Mouse (Mus musculus): Measurements from ENCODE around the gene Cyp2s1. TPM values are rescaled to one million over a fixed set of nuclear protein-coding genes. Genes with fewer than 3 reads are reported as not detected.

Cyp2s1 gene
- polyA plus RNA-seq, 1 experiment from 2014 or later = 53.1 TPM

DNA sequence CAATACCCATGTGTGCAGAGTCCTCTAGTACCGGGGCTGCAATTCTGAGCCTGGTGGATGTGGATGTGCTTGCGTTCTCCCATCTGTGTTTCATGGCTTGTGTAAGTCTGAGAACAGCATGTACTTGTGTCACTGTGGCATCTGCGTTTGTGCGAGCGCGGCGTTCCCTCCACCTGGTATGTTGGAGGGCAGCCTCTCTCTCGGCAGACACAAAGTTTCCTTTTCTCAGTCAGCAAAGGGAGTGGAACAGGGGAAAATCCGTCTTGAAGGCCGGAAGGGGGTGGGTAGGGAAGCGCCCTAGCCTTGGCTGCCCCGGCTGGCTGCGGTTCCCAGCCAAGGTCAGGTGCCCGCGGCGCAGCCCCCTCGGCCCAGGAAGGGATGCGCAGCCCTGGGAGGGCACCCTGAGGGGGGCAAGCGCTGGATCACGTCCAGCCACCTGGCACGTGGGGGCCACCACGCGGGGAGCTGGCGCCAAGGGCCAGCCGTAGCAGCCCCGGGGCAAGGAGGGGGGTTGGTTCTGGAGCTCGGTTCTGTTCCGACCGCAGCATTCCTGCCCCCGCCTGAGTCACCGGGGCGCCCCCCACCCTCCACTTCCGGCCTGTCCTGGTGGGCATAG is 35.3 kb downstream of the Cyp2s1 start:
- Histone ChIP-seq H3K4me1 (ENCODE audit: control insufficient read depth, insufficient read depth, low read length) (peaks cover 20% of the 10 kb centered on the region), H3K4me3 (replicated peaks; ENCODE audit: low read length) (peak overlapping the region; percentile 35), H3K36me3 (ENCODE audit: control insufficient read depth, insufficient read depth, low read length) (peaks cover 19% of the 10 kb centered on the region), H3K27me3 (ENCODE audit: control insufficient read depth, insufficient read depth, low read length) (no peaks in the 10 kb centered on the region), H3K4me2 (ENCODE audit: low read depth, low read length) (peak overlapping the region; percentile 65), H3K9me3 (replicated peaks; ENCODE audit: control insufficient read depth, low read length) (no peaks in the 10 kb centered on the region), H3K9ac (ENCODE audit: low read length) (peak overlapping the region; percentile 68), H3K27ac (ENCODE audit: low read length) (peak overlapping the region; percentile 90)
- peak; percentile 32; the same call in 1 of the 2 replicates for ATAC-seq (ENCODE audit: insufficient read depth, low FRiP score)
- 11% methylated on average over 33 of the region's 33 CpGs for WGBS

DNA sequence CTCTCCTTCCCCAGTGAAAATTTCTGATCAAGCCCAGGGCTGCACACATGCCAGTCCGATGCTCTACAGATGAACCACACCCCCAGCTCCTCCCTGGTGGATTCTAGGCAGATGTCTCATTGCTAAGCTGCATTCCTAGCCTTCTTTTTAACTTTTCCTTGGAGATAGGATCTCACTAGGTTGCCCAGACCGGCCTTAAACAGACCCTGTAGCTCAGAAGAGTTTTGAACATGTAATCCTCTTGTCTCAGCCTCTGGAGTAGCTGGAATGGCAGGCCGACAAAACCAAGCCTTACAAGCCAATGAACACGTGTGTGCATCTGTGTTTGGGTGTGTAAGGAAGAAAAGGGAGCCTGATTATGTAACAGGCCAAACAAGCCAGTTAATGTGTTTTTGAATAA is 36.0 kb downstream of the Cyp2s1 start:
- peaks cover 20% of the 10 kb centered on the region for H3K4me1 ChIP-seq (ENCODE audit: control insufficient read depth, insufficient read depth, low read length)
- peak overlapping the region; percentile 90 for H3K27ac ChIP-seq (ENCODE audit: low read length)
- H3K27me3 ChIP-seq (ENCODE audit: control insufficient read depth, insufficient read depth, low read length) = no peaks in the 10 kb centered on the region
- H3K9me3 ChIP-seq (replicated peaks; ENCODE audit: control insufficient read depth, low read length) = no peaks in the 10 kb centered on the region
- H3K36me3 ChIP-seq (ENCODE audit: control insufficient read depth, insufficient read depth, low read length) = peaks cover 18% of the 10 kb centered on the region
- WGBS = 44% methylated on average over 4 of the region's 4 CpGs
- no peak overlapping the region for H3K4me3 ChIP-seq (replicated peaks; ENCODE audit: low read length)
- ATAC-seq (ENCODE audit: insufficient read depth, low FRiP score) = no peak
- H3K9ac ChIP-seq (ENCODE audit: low read length) = no peak overlapping the region
- H3K4me2 ChIP-seq (ENCODE audit: low read depth, low read length) = no peak overlapping the region

DNA sequence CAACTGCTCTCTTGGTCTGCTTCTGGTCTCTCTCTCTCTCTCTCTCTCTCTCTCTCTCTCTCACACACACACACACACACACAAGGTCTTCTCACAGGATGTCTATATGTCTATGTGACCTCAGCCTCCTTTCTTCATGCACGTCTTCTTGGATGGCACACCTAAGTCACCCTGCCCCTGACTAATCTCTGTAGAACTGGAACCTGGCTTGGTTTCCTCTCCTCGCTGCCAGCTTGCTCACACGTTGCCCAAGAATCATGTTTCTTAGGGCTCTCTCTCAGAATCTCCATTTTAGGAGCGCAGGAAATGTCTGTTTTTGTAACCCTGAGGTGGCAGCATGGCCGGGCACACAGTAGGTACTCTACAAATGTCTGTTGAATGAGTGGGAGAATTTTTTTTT is 36.7 kb downstream of the Cyp2s1 start:
- no peaks in the 10 kb centered on the region for H3K9me3 ChIP-seq (replicated peaks; ENCODE audit: control insufficient read depth, low read length)
- no peak overlapping the region for H3K27ac ChIP-seq (ENCODE audit: low read length)
- H3K4me1 ChIP-seq (ENCODE audit: control insufficient read depth, insufficient read depth, low read length) = peaks cover 20% of the 10 kb centered on the region
- H3K27me3 ChIP-seq (ENCODE audit: control insufficient read depth, insufficient read depth, low read length) = no peaks in the 10 kb centered on the region
- no peak overlapping the region for H3K4me3 ChIP-seq (replicated peaks; ENCODE audit: low read length)
- no peak overlapping the region for H3K9ac ChIP-seq (ENCODE audit: low read length)
- 82% methylated on average over 5 of the region's 5 CpGs for WGBS
- H3K4me2 ChIP-seq (ENCODE audit: low read depth, low read length) = no peak overlapping the region
- ATAC-seq (ENCODE audit: insufficient read depth, low FRiP score) = no peak
- H3K36me3 ChIP-seq (ENCODE audit: control insufficient read depth, insufficient read depth, low read length) = peaks cover 16% of the 10 kb centered on the region

DNA sequence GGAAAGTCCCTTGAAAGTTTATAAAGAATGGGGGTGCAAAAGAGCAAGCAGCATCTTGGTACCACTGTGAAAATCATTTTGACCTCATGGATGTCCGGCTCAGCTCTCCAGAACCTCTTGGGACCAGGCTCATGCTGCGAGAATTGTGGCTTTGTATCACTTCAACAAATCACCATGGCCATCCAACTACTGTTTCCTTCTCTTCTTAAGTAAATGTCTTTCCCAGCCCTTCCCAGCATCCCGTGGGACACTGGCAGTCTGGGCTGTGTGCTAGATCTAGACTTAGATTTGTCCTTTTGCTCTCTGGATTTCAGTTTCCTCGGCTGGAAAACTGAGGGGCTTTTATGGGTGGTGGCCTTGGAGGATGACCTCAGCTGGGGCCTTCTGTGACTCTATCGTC is 48.5 kb downstream of the Cyp2s1 start:
- ATAC-seq (ENCODE audit: insufficient read depth, low FRiP score) = no peak
- Histone ChIP-seq H3K27me3 (ENCODE audit: control insufficient read depth, insufficient read depth, low read length) (no peaks in the 10 kb centered on the region), H3K9ac (ENCODE audit: low read length) (no peak overlapping the region), H3K9me3 (replicated peaks; ENCODE audit: control insufficient read depth, low read length) (no peaks in the 10 kb centered on the region), H3K4me2 (ENCODE audit: low read depth, low read length) (no peak overlapping the region), H3K4me3 (replicated peaks; ENCODE audit: low read length) (no peak overlapping the region), H3K36me3 (ENCODE audit: control insufficient read depth, insufficient read depth, low read length) (peaks cover 17% of the 10 kb centered on the region), H3K27ac (ENCODE audit: low read length) (no peak overlapping the region), H3K4me1 (ENCODE audit: control insufficient read depth, insufficient read depth, low read length) (no peaks in the 10 kb centered on the region)
- WGBS = 86% methylated on average over 5 of the region's 5 CpGs

DNA sequence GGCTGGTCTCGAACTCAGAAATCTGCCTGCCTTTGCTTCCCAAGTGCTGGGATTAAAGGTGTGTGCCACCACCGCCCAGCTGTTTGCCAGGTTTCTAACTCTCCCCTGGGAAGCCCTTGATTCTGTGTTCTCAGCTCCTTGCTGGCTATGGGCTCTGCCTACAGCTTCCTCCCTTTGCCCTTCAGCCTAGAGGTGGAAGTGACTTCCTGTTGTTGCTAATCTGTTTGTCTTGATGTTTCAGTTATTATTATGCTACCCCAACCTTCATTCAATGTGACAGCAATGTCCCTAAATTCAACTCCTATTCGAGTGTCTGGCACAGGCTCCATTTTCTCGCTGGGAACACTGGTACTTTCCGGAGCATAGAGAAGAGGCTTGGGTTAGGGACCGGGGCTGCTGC is 50.6 kb downstream of the Cyp2s1 start:
- Histone ChIP-seq H3K4me2 (ENCODE audit: low read depth, low read length) (no peak overlapping the region), H3K27ac (ENCODE audit: low read length) (no peak overlapping the region), H3K36me3 (ENCODE audit: control insufficient read depth, insufficient read depth, low read length) (peaks cover 15% of the 10 kb centered on the region), H3K4me1 (ENCODE audit: control insufficient read depth, insufficient read depth, low read length) (no peaks in the 10 kb centered on the region), H3K9me3 (replicated peaks; ENCODE audit: control insufficient read depth, low read length) (no peaks in the 10 kb centered on the region), H3K27me3 (ENCODE audit: control insufficient read depth, insufficient read depth, low read length) (no peaks in the 10 kb centered on the region), H3K4me3 (replicated peaks; ENCODE audit: low read length) (no peak overlapping the region), H3K9ac (ENCODE audit: low read length) (no peak overlapping the region)
- 83% methylated on average over 6 of the region's 6 CpGs for WGBS
- no peak for ATAC-seq (ENCODE audit: insufficient read depth, low FRiP score)

DNA sequence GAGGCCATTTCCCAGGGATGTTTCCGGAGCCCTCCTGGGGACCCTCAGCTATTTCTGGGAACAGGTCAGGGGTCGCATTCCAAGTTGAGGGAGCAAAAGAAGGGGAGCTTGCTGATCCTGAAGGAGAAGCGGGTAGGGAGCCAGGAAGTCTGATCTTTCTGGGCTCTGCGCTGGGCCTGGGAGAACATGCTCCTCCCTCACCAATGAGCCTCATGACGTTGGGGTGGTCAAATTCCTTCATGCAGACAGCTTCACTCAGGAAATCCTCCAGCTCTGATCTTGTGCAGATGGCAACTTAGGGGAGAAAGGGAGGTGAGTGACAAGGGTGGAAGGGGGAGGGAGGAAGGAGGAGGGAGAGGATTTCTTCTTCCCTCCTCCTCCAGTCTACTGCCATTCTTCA is 52.5 kb downstream of the Cyp2s1 start:
- Histone ChIP-seq H3K4me3 (replicated peaks; ENCODE audit: low read length) (no peak overlapping the region), H3K36me3 (ENCODE audit: control insufficient read depth, insufficient read depth, low read length) (peaks cover 9% of the 10 kb centered on the region), H3K4me2 (ENCODE audit: low read depth, low read length) (no peak overlapping the region), H3K27ac (ENCODE audit: low read length) (peak overlapping the region; percentile 36), H3K27me3 (ENCODE audit: control insufficient read depth, insufficient read depth, low read length) (no peaks in the 10 kb centered on the region), H3K9ac (ENCODE audit: low read length) (no peak overlapping the region), H3K4me1 (ENCODE audit: control insufficient read depth, insufficient read depth, low read length) (no peaks in the 10 kb centered on the region), H3K9me3 (replicated peaks; ENCODE audit: control insufficient read depth, low read length) (no peaks in the 10 kb centered on the region)
- 49% methylated on average over 5 of the region's 5 CpGs for WGBS
- ATAC-seq (ENCODE audit: insufficient read depth, low FRiP score) = 0 out of 2 replicates have a peak, but pooled peaks have one; percentile 32

DNA sequence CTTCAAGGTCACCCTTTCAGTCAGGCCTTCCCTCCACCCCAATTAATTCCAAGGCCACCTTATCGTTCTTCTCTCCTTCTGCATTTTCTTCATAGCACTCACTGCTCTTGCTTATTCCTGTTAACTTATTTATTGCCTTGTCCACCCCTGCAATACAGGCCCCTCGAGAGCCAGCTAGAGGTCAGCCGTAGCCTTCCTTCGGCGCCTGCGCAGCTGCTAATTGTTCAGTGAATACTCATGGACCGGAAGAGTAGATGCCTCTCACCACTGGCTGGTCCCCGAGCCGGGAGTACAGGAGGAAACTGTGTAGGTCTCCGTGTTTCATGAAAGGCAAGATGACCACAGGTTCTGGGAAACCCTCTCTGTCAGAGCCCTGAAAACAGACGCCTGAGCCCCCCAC is 53.0 kb downstream of the Cyp2s1 start:
- H3K4me2 ChIP-seq (ENCODE audit: low read depth, low read length) = no peak overlapping the region
- no peak overlapping the region for H3K4me3 ChIP-seq (replicated peaks; ENCODE audit: low read length)
- H3K36me3 ChIP-seq (ENCODE audit: control insufficient read depth, insufficient read depth, low read length) = peaks cover 9% of the 10 kb centered on the region
- no peak for ATAC-seq (ENCODE audit: insufficient read depth, low FRiP score)
- H3K9me3 ChIP-seq (replicated peaks; ENCODE audit: control insufficient read depth, low read length) = no peaks in the 10 kb centered on the region
- peak overlapping the region; percentile 36 for H3K27ac ChIP-seq (ENCODE audit: low read length)
- WGBS = 65% methylated on average over 11 of the region's 11 CpGs
- H3K27me3 ChIP-seq (ENCODE audit: control insufficient read depth, insufficient read depth, low read length) = no peaks in the 10 kb centered on the region
- H3K9ac ChIP-seq (ENCODE audit: low read length) = no peak overlapping the region
- no peaks in the 10 kb centered on the region for H3K4me1 ChIP-seq (ENCODE audit: control insufficient read depth, insufficient read depth, low read length)

DNA sequence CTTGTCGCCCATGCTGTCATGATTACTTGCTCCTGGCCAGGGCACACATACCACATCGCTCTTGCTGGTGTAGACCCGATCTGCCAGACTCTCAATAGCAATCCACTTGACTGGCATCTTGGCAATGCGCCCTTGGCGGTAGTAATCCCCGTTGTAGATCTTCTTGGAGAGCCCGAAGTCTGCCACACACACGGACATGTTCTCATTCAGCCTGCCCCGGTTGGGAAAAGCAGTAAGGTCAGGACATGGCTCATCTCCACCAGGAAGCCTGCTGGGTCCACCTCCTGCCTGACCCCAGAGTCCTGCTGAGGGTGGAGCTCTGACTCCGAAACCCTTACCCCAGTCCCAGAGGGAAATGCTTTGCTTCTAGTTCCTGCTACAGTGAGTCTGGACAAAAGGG is 55.4 kb downstream of the Cyp2s1 start:
- Histone ChIP-seq H3K4me3 (replicated peaks; ENCODE audit: low read length) (no peak overlapping the region), H3K9ac (ENCODE audit: low read length) (no peak overlapping the region), H3K9me3 (replicated peaks; ENCODE audit: control insufficient read depth, low read length) (no peaks in the 10 kb centered on the region), H3K36me3 (ENCODE audit: control insufficient read depth, insufficient read depth, low read length) (0 out of 2 replicates have a peak, but pooled peaks cover 2% of the 10 kb centered on the region), H3K27me3 (ENCODE audit: control insufficient read depth, insufficient read depth, low read length) (no peaks in the 10 kb centered on the region), H3K4me1 (ENCODE audit: control insufficient read depth, insufficient read depth, low read length) (no peaks in the 10 kb centered on the region), H3K4me2 (ENCODE audit: low read depth, low read length) (no peak overlapping the region), H3K27ac (ENCODE audit: low read length) (no peak overlapping the region)
- no peak for ATAC-seq (ENCODE audit: insufficient read depth, low FRiP score)
- WGBS = 74% methylated on average over 10 of the region's 10 CpGs

DNA sequence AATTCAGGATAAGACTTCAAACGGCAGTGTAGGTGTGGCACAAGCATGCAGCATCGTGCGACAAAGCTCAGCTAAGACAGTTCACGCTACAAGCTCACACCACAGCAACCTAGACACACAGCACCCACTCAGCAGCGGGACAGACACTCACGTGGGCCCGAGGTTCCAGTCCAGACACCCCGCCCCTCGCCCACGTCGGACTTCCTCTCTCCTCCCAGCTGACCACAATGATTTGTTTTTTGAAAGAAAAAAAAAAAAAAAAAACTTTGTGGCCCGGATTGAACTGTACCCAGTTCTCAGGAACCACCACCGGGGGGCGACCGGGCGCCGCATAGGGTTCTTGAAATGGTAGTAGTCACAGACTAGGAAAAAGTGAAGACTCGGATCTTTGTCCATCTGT is 60.7 kb downstream of the Cyp2s1 start:
- H3K4me3 ChIP-seq (replicated peaks; ENCODE audit: low read length) = peak overlapping the region; percentile 94
- H3K9me3 ChIP-seq (replicated peaks; ENCODE audit: control insufficient read depth, low read length) = no peaks in the 10 kb centered on the region
- peak overlapping the region; percentile 72 for H3K9ac ChIP-seq (ENCODE audit: low read length)
- peak; percentile 41 for ATAC-seq (ENCODE audit: insufficient read depth, low FRiP score)
- peak overlapping the region; percentile 99 for H3K27ac ChIP-seq (ENCODE audit: low read length)
- whole genome bisulfite sequencing = under 1% methylated on average over 18 of the region's 18 CpGs
- peaks cover 16% of the 10 kb centered on the region for H3K4me1 ChIP-seq (ENCODE audit: control insufficient read depth, insufficient read depth, low read length)
- H3K27me3 ChIP-seq (ENCODE audit: control insufficient read depth, insufficient read depth, low read length) = no peaks in the 10 kb centered on the region
- 0 out of 2 replicates have a peak, but pooled peaks cover under 1% of the 10 kb centered on the region for H3K36me3 ChIP-seq (ENCODE audit: control insufficient read depth, insufficient read depth, low read length)
- H3K4me2 ChIP-seq (ENCODE audit: low read depth, low read length) = peak overlapping the region; percentile 97
